Mouse (Mus musculus): ENCODE data around the gene Celf2. TPM values are rescaled to one million over a fixed set of nuclear protein-coding genes. Genes with fewer than 3 reads are reported as not detected.

The Celf2 gene
- polyA plus RNA-seq, 1 experiment from 2014 or later = 13.9 TPM

DNA sequence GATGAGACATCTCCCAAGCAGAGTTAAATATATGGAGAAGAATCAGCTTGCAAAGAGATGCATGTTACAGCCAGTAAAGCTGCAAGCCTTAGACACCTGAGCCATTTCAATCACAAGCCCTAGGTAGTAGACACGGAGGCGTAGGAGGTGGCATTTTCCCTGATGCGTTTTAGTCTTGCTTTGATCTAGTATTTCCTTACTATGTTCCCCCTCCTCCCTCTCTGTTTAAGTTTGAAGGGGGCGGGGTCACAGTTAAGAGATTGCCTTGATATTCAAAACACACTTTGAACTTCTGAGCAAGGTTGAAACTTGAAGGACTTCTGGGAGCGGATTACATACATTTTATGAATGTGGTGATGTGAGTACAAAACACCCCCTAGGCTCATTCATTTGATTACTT lies 887.3 kb downstream of the Celf2 start:
- Histone ChIP-seq H3K9me3 (replicated peaks; ENCODE audit: low read length) (no peaks in the 10 kb centered on the region), H3K4me3 (replicated peaks; ENCODE audit: low read depth, low read length) (no peak overlapping the region), H3K4me1 (replicated peaks; ENCODE audit: insufficient read depth, low read length) (no peaks in the 10 kb centered on the region), H3K36me3 (ENCODE audit: insufficient read depth, low read length) (no peaks in the 10 kb centered on the region), H3K9ac (ENCODE audit: low read depth, low read length) (no peak overlapping the region), H3K27ac (no peak overlapping the region), H3K4me2 (ENCODE audit: low read length) (no peak overlapping the region), H3K27me3 (ENCODE audit: insufficient read depth, low read length) (no peaks in the 10 kb centered on the region)
- 45% methylated on average over 5 of the region's 5 CpGs for WGBS
- ATAC-seq (replicated peaks; ENCODE audit: low FRiP score, low read depth) (no peak), DNase-seq (ENCODE audit: low spot score) (no peak)
- TF ChIP-seq CTCF (IDR thresholded peaks at IDR 0.05; ENCODE audit: low read depth) = no peak

DNA sequence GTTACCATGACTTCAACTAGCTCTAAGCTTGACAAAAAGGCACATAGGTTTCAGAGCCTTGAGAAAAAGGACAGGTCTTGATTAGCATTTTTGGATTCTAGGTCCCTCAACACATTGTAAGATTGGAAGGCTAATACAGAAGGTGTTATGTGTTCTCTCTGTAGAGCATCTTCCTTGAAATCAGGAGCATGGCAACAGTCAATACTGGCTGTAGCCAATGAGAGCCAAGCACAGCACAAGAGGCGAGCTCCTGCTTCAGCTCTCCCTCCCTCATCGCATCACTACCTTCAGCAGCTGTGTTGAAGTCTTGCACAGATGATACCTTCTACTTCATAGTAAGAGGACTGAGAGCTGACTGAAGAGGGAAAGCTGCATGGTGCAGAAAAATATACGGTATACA lies 890.5 kb downstream of the Celf2 start:
- Histone ChIP-seq H3K9me3 (replicated peaks; ENCODE audit: low read length) (no peaks in the 10 kb centered on the region), H3K4me3 (replicated peaks; ENCODE audit: low read depth, low read length) (no peak overlapping the region), H3K27me3 (ENCODE audit: insufficient read depth, low read length) (no peaks in the 10 kb centered on the region), H3K27ac (no peak overlapping the region), H3K36me3 (ENCODE audit: insufficient read depth, low read length) (no peaks in the 10 kb centered on the region), H3K4me1 (replicated peaks; ENCODE audit: insufficient read depth, low read length) (no peaks in the 10 kb centered on the region), H3K4me2 (ENCODE audit: low read length) (no peak overlapping the region), H3K9ac (ENCODE audit: low read depth, low read length) (no peak overlapping the region)
- ATAC-seq (replicated peaks; ENCODE audit: low FRiP score, low read depth) = no peak
- no peak for TF ChIP-seq CTCF (IDR thresholded peaks at IDR 0.05; ENCODE audit: low read depth)
- 93% methylated on average over 3 of the region's 3 CpGs for WGBS
- DNase-seq (ENCODE audit: low spot score) = no peak

- whole genome bisulfite sequencing = 82% methylated on average over 1 of the region's 1 CpGs
- Histone ChIP-seq H3K9ac (ENCODE audit: low read depth, low read length) (no peak overlapping the region), H3K9me3 (replicated peaks; ENCODE audit: low read length) (no peaks in the 10 kb centered on the region), H3K36me3 (ENCODE audit: insufficient read depth, low read length) (no peaks in the 10 kb centered on the region), H3K4me1 (replicated peaks; ENCODE audit: insufficient read depth, low read length) (no peaks in the 10 kb centered on the region), H3K27ac (no peak overlapping the region), H3K27me3 (ENCODE audit: insufficient read depth, low read length) (no peaks in the 10 kb centered on the region), H3K4me3 (replicated peaks; ENCODE audit: low read depth, low read length) (no peak overlapping the region), H3K4me2 (ENCODE audit: low read length) (no peak overlapping the region)
- TF ChIP-seq CTCF (IDR thresholded peaks at IDR 0.05; ENCODE audit: low read depth) = no peak
- ATAC-seq (replicated peaks; ENCODE audit: low FRiP score, low read depth) = no peak
- no peak for DNase-seq (ENCODE audit: low spot score)
Observed at GRCm38 (mm10) chr2:6618450-6618849, 890.9 kb downstream of the Celf2 start.

DNA sequence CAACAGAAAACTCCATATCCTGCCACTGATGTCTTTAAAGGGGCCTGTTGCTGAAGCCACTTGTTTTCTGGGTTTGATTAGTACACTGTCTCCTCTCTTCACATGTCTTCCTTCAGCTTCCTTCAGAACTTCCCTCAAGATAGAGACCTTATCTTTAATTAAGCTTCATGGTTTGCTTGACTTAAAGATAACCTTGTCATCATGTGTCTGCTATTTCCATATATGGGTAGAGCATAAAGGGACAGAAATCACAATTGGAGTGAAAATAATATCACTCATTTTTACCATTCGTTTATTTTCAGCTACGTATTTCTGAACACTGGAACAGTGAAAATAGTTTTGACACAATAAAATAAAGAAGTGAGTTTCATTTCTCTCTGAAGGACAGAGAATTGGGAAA lies 905.0 kb downstream of the Celf2 start:
- Histone ChIP-seq H3K4me1 (replicated peaks; ENCODE audit: insufficient read depth, low read length) (no peaks in the 10 kb centered on the region), H3K27ac (no peak overlapping the region), H3K27me3 (ENCODE audit: insufficient read depth, low read length) (no peaks in the 10 kb centered on the region), H3K9ac (ENCODE audit: low read depth, low read length) (no peak overlapping the region), H3K4me2 (ENCODE audit: low read length) (no peak overlapping the region), H3K36me3 (ENCODE audit: insufficient read depth, low read length) (no peaks in the 10 kb centered on the region), H3K4me3 (replicated peaks; ENCODE audit: low read depth, low read length) (no peak overlapping the region), H3K9me3 (replicated peaks; ENCODE audit: low read length) (no peaks in the 10 kb centered on the region)
- DNase-seq (ENCODE audit: low spot score) (no peak), ATAC-seq (replicated peaks; ENCODE audit: low FRiP score, low read depth) (no peak)
- WGBS = 94% methylated on average over 2 of the region's 2 CpGs
- no peak for TF ChIP-seq CTCF (IDR thresholded peaks at IDR 0.05; ENCODE audit: low read depth)

- ATAC-seq (replicated peaks; ENCODE audit: low FRiP score, low read depth) (no peak), DNase-seq (ENCODE audit: low spot score) (no peak)
- 80% methylated on average over 6 of the region's 6 CpGs for WGBS
- Histone ChIP-seq H3K4me2 (ENCODE audit: low read length) (no peak overlapping the region), H3K36me3 (ENCODE audit: insufficient read depth, low read length) (no peaks in the 10 kb centered on the region), H3K4me1 (replicated peaks; ENCODE audit: insufficient read depth, low read length) (no peaks in the 10 kb centered on the region), H3K4me3 (replicated peaks; ENCODE audit: low read depth, low read length) (no peak overlapping the region), H3K9me3 (replicated peaks; ENCODE audit: low read length) (no peaks in the 10 kb centered on the region), H3K27ac (no peak overlapping the region), H3K9ac (ENCODE audit: low read depth, low read length) (no peak overlapping the region), H3K27me3 (ENCODE audit: insufficient read depth, low read length) (no peaks in the 10 kb centered on the region)
- TF ChIP-seq CTCF (IDR thresholded peaks at IDR 0.05; ENCODE audit: low read depth) = no peak
Observed at GRCm38 (mm10) chr2:6603880-6604279, 905.5 kb downstream of the Celf2 start.

- no peak overlapping the region for H3K4me3 ChIP-seq (replicated peaks; ENCODE audit: low read depth, low read length)
- no peaks in the 10 kb centered on the region for H3K9me3 ChIP-seq (replicated peaks; ENCODE audit: low read length)
- no peak overlapping the region for H3K4me2 ChIP-seq (ENCODE audit: low read length)
- H3K36me3 ChIP-seq (ENCODE audit: insufficient read depth, low read length) = no peaks in the 10 kb centered on the region
- no peak for TF ChIP-seq CTCF (IDR thresholded peaks at IDR 0.05; ENCODE audit: low read depth)
- no peak for DNase-seq (ENCODE audit: low spot score)
- H3K27me3 ChIP-seq (ENCODE audit: insufficient read depth, low read length) = no peaks in the 10 kb centered on the region
- no peak overlapping the region for H3K9ac ChIP-seq (ENCODE audit: low read depth, low read length)
- 91% methylated on average over 4 of the region's 4 CpGs for WGBS
- ATAC-seq (replicated peaks; ENCODE audit: low FRiP score, low read depth) = no peak
- H3K4me1 ChIP-seq (replicated peaks; ENCODE audit: insufficient read depth, low read length) = no peaks in the 10 kb centered on the region
- H3K27ac ChIP-seq = no peak overlapping the region
Observed at GRCm38 (mm10) chr2:6602163-6602562, 907.2 kb downstream of the Celf2 start.

GRCm38 (mm10) chr2:6598879-6599167 lies 910.5 kb downstream of the Celf2 start:
- Histone ChIP-seq H3K9me3 (replicated peaks; ENCODE audit: low read length) (no peaks in the 10 kb centered on the region), H3K4me2 (ENCODE audit: low read length) (no peak overlapping the region), H3K9ac (ENCODE audit: low read depth, low read length) (no peak overlapping the region), H3K4me3 (replicated peaks; ENCODE audit: low read depth, low read length) (no peak overlapping the region), H3K27ac (no peak overlapping the region), H3K36me3 (ENCODE audit: insufficient read depth, low read length) (no peaks in the 10 kb centered on the region), H3K4me1 (replicated peaks; ENCODE audit: insufficient read depth, low read length) (no peaks in the 10 kb centered on the region), H3K27me3 (ENCODE audit: insufficient read depth, low read length) (no peaks in the 10 kb centered on the region)
- ATAC-seq (replicated peaks; ENCODE audit: low FRiP score, low read depth) = no peak
- 100% methylated on average over 1 of the region's 1 CpGs for WGBS
- TF ChIP-seq CTCF (IDR thresholded peaks at IDR 0.05; ENCODE audit: low read depth) = no peak
- no peak for DNase-seq (ENCODE audit: low spot score)

All from kidney, postnatal 0 days (tissue).